Mouse (Mus musculus): Measurements from ENCODE around the gene Galnt6. TPM values are rescaled to one million over a fixed set of nuclear protein-coding genes. Genes with fewer than 3 reads are reported as not detected.
A peak's percentile ranks its signal among the peaks of the same experiment; 100 is the strongest.

The Galnt6 gene
- total RNA-seq, 2 experiments from 2014 or later = 0.62 to 1.3 TPM

GRCm38 (mm10) chr15:100754805-100755497, 25.8 kb upstream of the Galnt6 start:
- DNase-seq = peak in 1 of 2 experiments; percentile 42

DNA sequence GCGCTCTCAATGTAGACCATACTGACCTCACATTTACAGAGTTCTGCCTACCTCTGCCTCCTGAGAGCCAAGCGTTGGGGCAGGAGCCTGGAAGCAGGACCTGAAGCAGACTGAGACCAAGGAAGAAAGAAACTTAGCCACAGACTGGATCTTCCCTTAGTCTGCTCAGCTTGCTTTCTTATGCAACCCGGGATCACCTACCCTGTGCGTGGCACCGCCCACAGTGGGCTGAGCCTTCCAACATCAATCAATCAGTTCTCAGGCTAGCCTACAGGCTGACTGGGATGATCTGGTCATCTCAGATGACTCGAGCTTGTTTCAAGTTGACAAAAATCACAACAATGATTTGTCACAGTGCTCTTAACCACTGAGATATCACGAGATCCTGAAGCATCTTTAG, 24.9 kb upstream of the Galnt6 start:
- DNase-seq = no peak

GRCm38 (mm10) chr15:100753045-100753444, 23.9 kb upstream of the Galnt6 start:
- no peak for DNase-seq

DNA sequence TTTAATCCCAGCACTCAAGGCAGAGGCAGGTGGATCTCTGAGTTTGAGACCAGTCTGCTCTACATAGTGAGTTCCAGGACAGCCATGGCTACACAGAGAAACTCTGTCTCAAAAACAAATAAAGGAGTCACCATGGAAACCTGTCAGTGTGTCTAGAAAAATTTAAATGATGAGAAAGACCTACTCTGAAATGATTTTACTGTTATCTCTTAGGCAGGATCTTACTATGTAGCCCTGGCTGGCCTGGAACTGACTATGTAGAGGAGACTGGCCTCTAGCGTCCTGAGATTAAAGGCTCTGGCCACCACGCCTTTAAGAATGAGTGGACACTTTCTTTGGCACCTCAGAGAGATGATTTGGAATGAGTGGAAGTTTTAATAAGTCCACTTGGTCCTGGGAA, 23.3 kb upstream of the Galnt6 start:
- DNase-seq = no peak

DNA sequence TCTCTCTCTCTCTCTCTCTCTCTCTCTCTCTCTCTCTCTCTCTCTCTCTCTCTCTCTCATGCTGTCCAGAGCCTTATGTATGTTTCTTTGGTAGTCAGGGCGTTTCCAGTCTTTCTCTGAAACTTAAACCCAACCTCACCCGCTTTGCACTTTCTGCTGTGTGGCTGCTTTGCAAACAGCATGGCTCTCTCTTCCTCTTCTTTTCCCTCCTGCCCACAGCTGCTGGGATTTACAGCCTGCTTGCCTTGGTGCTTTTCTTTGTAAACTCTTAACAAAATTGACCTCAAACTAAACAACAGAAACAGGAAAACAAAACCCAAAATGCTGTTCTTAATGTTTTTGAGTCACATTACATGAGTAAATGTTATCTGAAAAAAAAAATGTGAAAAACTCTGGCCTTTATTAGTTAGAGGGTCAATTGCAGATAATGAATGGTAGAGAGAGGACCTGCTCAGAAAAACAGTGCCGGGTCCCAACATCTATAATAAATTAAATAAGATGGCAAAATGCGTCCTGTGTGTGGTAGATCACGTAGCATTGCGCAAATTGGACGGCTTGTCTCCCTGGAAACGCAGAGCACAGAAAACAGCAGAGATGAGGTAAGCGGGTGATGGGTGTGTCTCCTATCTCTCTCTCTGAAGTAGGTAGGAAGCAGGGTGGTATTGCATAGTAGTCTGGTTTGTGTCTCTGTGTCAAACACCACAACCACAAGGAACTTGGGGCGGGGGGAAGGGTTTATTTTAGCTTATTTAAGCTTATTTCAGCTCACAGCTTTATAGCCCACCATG, 20.8 kb upstream of the Galnt6 start:
- DNase-seq = no peak

DNA sequence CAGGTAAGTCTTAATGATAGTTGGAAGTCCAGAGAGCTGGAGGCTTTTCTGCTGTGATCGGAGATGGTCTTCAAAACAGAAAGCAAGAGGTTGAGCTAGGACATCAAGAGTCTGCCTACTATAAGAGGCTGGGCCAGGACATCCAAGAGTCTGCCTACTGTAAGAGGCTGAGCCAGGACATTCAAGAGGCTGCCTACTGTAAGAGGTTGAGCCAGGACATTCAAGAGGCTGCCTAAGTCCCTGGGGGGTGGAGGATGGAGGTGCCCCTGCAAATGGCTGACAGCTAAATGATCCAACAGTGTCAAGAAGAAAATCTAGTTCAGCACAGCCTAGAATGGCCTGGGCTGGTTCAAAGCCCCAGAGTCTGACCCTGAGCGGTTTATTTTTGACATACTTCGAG, 19.4 kb upstream of the Galnt6 start:
- DNase-seq = no peak

DNA sequence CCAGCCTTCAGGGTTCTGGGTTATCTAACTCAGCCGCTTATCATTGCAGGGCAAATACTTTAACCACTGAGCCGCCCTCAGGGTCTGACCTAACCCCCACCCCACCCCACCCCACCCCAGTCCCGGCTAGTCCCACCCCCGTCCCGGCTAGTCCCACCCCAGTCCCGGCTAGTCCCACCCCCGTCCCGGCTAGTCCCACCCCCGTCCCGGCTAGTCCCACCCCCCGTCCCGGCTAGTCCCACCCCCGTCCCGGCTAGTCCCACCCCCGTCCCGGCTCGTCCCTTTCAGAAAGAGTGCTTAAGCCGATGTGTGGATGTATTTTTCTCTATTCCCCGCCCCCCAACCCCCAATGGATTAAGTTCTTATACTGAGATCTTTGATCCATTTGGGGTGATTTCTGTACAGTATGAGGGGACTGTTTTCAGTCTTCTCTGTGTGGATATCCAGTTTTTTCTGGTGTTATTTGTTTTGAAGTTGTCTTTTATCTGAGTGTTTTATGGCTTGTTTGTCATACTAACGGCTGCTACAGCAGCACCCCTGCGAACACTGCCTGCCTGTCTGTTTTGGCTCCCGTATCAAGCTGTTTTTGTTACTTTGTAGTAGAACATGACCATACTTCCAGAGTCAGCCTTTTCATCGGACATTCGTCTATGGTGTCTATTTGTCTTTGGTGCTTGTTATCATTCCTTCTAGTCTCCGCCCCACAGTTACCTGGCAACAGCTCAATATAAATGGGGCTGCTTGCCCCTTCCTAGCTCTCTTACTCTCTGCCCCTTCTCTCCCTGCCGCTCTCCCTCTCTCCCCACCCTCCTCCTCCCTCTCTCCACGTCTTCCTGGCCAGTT, 18.2 kb upstream of the Galnt6 start:
- peak; percentile 43 to 46 for DNase-seq

DNA sequence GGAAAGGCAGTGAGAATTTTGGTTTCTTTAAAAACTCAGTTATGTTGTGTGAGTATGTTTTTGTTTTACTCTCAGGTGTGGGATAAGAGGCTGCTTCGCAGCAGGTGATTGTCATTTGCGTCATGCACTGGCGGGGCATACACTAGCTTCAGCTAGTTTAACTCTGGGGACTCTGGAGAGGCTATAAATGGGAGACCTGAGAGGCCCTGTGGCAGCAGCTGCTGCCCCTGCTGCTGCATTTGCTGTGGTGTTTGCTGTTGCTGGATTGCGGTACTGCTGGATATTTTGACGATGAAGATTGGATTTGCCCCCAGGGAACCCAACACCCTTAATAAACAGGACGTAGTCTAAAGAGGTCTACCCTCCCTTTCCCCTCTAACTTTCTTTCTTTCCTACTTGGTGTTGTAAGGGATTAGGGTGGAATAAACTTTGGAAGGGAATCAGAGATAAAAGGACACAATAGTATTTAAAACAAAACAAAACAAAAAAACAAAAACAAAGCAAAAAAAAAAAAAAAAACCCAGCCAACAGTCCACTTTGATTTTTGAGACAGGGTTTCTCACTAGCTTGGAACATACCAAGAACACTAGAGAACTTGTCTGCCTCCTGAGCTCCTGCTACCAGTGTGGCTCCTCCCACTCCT, 17.4 kb upstream of the Galnt6 start:
- DNase-seq = no peak

DNA sequence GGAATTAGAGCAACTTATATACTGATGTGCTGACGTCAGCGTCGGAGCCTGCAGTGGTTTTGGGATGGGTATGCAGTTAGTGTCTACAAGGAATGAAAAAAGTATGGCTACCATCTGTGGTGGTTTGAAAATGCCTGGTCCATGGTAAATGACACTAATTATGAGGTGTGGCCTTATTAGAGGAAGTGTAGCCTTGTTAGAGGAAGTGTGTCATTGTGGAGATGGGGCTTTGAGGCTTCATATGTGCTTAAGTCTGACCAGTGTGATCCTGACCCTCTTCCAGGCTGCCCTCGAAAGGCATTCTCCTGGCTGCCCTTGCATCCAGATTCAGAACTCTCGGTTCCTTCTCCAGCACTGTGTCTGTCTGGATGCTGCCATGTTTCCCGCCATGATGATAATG, 14.1 kb upstream of the Galnt6 start:
- no peak for DNase-seq

- DNase-seq = no peak
Observed at GRCm38 (mm10) chr15:100739442-100739841, 10.3 kb upstream of the Galnt6 start.

DNA sequence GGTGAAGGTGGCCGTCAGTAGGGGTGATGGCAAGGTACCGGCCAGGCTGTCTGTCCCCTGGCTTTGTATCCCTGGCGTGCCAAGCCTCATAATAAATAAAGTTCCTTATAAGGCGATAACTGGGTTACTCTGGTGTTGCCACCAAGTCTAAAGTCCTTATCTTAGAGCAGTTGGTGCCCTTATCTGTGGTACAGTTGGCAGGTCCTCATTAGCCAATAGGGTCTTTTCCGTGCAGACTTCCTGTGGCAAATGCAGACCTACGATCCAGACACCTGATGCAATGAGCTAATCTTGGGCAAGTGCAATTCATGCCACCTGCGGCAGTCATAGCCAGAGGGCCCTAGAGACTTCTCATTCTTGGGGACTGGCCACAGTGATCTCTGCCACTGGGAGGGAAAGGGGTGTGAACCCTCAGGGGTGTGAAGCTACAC, 9.2 kb upstream of the Galnt6 start:
- no peak for DNase-seq

GRCm38 (mm10) chr15:100737667-100738066, 8.5 kb upstream of the Galnt6 start:
- DNase-seq = peak in 1 of 2 experiments; percentile 49

GRCm38 (mm10) chr15:100735953-100736300, 6.8 kb upstream of the Galnt6 start:
- no peak for DNase-seq

GRCm38 (mm10) chr15:100735095-100735952, 6.1 kb upstream of the Galnt6 start:
- peak in 1 of 2 experiments; percentile 46 for DNase-seq

DNA sequence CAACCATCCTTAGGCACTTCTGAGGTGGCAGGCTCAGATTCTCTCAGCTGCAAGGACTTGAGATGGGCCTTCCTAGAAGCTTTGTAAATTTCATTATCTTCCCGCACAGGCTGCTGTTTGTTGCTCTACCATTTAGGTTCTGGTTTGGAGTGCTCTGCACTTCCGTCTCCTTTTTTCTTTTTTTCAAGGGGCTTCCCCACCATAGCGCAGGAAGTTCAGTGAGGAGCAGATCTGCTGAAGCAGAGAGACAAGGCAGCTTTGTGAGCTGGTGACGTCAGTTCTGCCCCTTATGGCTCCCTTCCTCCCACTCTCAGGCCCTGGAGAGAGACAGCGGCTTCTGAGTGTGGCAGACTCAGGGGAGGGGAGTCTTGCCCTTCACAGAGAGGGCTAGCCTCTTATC, 3.4 kb upstream of the Galnt6 start:
- peak in 1 of 2 experiments; percentile 51 for DNase-seq

DNA sequence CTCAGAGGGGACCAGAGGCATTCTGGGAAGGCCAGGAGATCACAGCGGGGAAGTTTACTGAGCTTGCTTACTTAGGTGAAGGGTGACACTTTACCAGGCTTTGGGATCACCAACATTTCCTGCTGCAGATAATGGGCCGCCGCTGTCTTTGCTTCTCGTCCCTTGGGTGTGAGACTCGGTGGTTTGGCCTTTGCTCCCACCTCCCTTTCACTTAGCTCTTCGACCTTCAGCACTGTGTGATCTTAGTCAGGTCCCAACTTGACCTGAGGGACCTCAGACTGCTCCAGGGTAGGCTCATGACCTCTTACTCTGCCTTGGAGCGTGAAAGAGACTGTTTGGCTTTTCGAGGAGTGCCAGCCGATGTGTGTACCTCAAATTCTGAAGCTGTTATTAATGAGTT, 1.9 kb upstream of the Galnt6 start:
- no peak for DNase-seq

GRCm38 (mm10) chr15:100728586-100728985, 590 bp downstream of the Galnt6 start:
- no peak for DNase-seq

DNA sequence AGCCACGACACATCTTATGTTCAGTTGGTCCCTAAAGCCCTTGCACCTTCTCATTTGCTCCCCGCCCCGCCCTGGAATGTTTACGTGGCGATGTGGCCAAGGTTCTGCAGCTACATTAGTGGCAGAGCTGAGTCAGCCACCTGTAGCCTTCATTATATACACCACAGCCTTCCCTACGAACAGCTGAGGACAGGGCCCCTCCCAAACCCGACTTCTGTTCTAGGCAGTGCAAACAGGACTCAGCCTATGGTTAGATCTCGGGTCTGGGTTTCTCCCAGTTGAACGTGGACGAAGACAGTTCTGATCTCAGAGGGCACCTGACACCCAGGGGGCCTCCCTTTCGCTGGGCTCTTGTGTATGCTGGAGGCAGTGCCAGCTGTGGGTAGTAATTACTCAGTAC, 1.3 kb downstream of the Galnt6 start:
- no peak for DNase-seq

DNA sequence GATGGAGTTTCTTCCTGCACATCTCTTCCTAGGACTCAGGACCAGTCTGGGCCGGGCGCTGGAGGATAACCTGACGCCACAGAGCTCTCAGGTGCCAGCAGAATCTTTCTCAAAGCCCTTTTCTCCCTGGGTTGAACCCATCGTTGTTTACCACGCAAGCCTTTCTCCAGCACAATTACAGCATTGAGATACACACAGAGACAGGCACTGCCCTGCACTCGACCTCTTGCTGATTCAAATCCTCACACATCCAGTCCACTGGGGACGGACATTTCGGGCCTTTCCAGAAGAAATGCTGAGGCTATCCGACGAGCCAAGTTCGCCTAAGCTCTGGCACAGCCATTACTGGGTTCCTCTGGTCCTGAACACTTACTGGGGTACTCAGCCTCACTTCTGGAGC, 2.5 kb downstream of the Galnt6 start:
- no peak for DNase-seq

DNA sequence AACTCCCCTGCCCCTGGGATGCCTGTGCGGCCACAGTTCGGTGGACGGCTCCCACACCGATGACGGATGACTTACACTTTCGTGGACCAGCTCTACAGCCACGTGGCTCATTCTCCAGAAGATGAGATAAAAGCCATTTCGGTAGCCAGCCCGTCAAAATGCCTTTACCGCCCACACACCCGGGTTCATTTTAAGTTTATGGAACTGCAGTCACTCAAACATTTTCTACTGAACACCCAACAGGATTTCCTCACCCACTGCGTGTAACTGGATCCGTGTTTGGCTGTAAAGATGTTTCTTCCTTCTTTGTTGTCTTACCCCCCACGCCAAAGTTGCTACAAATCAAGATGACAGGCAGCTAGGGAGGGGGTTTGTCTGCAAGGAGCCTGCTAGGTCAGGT, 5.7 kb downstream of the Galnt6 start:
- DNase-seq = no peak

DNA sequence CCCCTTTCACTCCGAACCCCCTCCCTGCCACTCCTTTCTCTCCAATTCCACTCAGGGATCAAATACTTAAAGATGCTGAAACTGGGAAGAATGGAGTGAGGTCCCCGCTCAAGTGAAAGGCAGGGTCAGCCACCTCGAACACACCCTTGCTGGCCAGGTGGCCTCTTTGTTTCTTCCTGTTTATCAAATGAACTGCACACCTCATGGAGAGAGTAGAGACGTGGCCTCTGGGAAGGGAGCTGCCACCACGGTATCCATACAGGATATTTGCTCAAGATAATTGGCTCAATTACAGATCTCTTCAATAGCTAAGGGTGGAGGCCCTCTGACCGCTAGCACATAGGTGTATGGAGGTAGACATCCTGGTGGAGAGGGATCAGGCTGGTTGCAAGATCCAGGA, 6.6 kb downstream of the Galnt6 start:
- no peak for DNase-seq

Measured in heart, adult 18-20 months (tissue).